Mouse (Mus musculus) 3T3-L1 (cell line): ENCODE measurements around the gene Mfsd14b.
A peak's percentile ranks its signal among the peaks of the same experiment; 100 is the strongest.

Experiments used
- DNase-seq: peaks from one replicate; pipeline ENCODE4 v3.0.0-alpha.2; 2015; ENCODE audit warnings: low read depth, low spot score

Gene Mfsd14b

GRCm38 (mm10) chr13:65112459-65113110 is at the start of gene Mfsd14b:
Mfsd14b (minus strand) TSS chr13:65112975.
- DNase-seq, result peak; percentile 96

GRCm38 (mm10) chr13:65149940-65150339 is 37.2 kb upstream of the Mfsd14b start, which contains the start of gene Olfr466:
Olfr466 (plus strand) TSS chr13:65150240.
- no peak for DNase-seq

GRCm38 (mm10) chr13:65137789-65138188 is 25.0 kb upstream of the Mfsd14b start, which contains the start of gene Olfr465-ps1:
Olfr465-ps1 (plus strand) TSS chr13:65138089.
- DNase-seq, result no peak

DNA sequence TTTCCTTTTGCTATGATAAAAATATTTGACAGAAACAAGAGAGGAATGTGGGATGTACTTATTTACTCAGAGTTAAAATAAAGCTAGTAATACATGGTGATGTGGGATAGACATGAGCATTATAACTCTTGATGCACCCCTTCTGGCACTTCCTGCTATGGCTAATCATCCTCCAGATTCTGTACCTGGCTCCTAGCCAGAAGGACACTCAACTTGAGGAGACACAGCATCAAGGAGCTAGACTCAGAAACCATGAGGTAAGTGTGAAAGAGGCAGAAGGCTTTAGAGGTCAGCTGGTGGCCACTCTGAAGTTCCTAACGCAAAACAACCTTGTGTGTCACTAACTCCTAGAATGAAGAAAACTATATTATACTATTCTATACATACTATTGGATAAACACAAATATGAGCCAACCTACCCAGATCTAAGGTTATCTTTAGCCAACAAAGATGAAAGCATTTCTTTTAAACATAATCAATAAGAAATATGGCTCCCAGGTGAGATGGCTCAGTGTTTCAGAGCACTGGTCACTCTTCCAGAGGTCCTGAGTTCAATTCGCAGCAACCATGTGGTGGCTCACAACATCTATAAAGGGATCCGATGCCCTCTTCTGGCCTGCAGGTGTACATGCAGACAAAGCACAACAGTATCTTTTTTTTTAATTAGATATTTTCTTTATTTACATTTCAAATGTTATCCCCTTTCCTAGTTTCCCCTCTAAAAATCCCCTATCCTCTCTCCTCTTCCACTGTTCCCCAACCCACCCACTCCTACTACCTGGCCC is 14.5 kb upstream of the Mfsd14b start:
- peak; percentile 60 for DNase-seq

- peak; percentile 10 for DNase-seq
Measured at GRCm38 (mm10) chr13:65122111-65122510, 9.3 kb upstream of the Mfsd14b start.

GRCm38 (mm10) chr13:65120984-65121383 is 8.2 kb upstream of the Mfsd14b start:
- DNase-seq, result no peak

DNA sequence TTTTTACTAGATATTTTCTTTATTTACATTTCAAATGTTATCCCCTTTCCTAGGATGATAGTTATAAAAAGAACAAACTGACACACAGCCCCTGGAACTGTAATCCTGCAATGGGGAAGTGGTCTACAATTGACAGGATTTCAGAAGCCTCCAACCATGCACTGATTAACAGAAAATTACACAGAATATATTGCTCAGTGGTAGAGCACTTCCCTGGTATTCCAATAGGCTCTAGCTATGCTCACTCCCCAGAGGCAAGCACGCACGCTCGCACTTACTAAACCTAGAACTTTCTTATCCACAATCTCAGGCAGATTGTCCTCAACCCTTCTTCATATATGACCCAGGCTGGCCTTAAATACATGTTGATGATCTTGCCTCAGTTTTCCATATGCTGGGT is 464 bp upstream of the Mfsd14b start:
- DNase-seq, result peak; percentile 27

- DNase-seq, result peak; percentile 50
Measured at GRCm38 (mm10) chr13:65111961-65112360, 814 bp downstream of the Mfsd14b start.

- no peak for DNase-seq
Measured at GRCm38 (mm10) chr13:65101232-65101631, 11.5 kb downstream of the Mfsd14b start.

GRCm38 (mm10) chr13:65100678-65101077 is 12.1 kb downstream of the Mfsd14b start:
- no peak for DNase-seq

DNA sequence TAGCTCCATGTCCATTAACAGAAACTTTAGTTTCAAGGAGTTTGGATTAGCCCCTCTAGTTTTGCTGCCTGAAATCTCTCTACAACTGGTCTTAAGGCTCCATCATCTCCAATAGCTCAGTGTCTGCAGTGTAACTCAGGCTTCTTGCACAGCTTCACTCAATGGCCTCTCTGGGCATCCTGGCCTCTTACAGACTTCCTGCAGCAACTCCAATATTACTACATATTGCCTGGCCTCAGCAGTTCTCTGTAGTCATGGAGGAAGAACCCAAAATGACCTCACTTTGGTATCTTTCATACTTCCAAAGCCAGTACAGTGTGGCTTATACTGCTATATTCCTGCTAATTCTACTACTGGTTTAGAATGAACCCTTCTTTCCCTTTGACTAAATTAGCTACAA is 15.8 kb downstream of the Mfsd14b start:
- DNase-seq, result no peak

GRCm38 (mm10) chr13:65095923-65096322 is 16.9 kb downstream of the Mfsd14b start:
- DNase-seq, result no peak

DNA sequence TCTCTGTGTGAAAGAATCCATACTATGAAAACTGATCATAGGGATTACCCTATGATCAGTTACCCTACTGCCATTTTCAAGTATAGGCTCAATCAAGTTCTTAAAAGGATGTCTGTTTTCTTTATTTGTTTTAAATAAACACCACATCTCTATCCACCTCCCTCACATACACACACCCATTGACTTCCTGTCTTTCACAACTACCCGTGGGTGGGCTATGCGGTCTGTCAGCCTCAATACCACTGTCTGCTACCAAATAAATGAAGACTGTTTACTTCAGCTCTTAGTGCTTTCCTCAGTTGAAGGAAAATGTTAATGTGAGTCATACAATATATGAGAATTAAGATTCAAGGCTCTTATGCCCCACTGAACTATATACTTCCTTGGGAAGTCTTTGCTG is 42.8 kb downstream of the Mfsd14b start:
- DNase-seq, result no peak

DNA sequence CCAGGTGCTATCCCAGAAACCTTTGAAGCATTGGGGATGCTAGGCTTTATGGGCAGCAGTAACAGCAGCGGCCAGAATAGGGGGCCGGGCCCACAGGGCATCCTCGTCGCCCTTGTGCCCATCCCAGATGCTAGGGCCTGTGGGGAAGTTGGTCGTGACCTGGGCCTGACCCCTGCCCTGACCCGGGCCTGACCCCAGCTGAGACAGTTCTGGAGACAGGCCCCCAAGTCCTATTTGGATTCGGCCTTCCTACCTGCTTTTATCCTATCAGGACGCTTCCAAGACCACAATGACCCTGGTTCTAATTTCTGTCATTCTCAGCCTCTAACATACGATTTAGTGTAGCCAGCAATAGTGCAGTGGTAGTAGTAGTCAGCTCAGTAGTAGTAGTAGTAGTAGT is 60.1 kb downstream of the Mfsd14b start, which contains the start of gene Prss47:
TSS of gene Prss47 (minus strand) at position 101 of the 400 bp plus-strand sequence.
- DNase-seq, result no peak

DNA sequence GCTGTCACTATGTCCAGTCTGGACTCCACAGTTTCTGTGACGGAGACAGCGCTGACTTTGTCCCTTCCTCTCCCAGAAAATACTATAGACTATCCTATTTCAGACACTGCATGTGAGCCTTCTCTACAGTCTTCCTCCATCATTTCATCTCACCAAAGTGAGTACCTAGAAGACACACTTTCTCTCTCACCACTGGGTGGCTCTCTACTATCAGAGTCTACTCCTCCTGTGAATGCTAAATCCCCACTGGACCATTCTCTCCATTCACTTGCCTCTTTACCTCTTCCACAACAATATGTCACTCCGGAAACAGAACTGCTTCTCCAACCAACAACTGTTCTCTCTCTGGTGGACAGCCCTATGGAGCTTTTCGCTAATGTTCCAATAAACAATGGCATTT is 77.7 kb downstream of the Mfsd14b start:
- peak; percentile 6 for DNase-seq

DNA sequence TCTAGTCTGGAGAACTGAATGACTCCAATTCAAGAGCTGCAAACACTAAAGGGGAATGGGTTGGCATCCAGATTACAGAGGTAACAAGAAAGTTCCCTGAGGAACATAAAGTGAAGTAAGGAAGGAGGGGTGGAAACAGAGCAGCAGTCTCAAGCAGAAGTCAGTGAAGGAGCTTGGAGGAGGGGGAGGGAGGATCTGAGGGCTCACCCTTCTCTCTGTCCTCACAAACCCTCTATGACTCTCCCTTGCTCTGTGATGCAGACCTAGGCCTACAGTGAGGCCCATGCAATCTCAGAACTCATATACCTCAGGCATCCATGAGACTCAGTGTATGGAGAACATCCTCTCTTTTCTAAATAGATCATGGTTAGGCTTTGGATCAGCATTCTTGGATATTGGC is 80.0 kb downstream of the Mfsd14b start, which contains the start of gene Spata31d1c:
TSS of gene Spata31d1c (plus strand) at position 301 of the 400 bp plus-strand sequence.
- no peak for DNase-seq
